Mouse (Mus musculus) retina, postnatal 1 day (tissue): ENCODE measurements around the gene Yeats4.
A peak's percentile ranks its signal among the peaks of the same experiment; 100 is the strongest.

ENCODE experiments used
- DNase-seq: peaks from one replicate; pipeline ENCODE4 v3.0.0-alpha.2; 2012

Yeats4 gene

GRCm38 (mm10) chr10:117199701-117200100 is 24.6 kb downstream of the Yeats4 start:
- no peak for DNase-seq

GRCm38 (mm10) chr10:117196696-117197095 is 27.6 kb downstream of the Yeats4 start:
- DNase-seq = peak; percentile 66

GRCm38 (mm10) chr10:117195748-117196147 is 28.6 kb downstream of the Yeats4 start:
- DNase-seq = no peak

- DNase-seq = no peak
These were observed 29.3 kb downstream of the Yeats4 start for GRCm38 (mm10) chr10:117195005-117195404.

- DNase-seq = no peak
These were observed 30.9 kb downstream of the Yeats4 start for GRCm38 (mm10) chr10:117193364-117193763.

- DNase-seq = no peak
These were observed 38.8 kb downstream of the Yeats4 start for GRCm38 (mm10) chr10:117185399-117186089.

GRCm38 (mm10) chr10:117181098-117181497 is 43.2 kb downstream of the Yeats4 start:
- DNase-seq = no peak

GRCm38 (mm10) chr10:117174645-117175044 is 49.7 kb downstream of the Yeats4 start:
- no peak for DNase-seq

GRCm38 (mm10) chr10:117173566-117174438 is 50.5 kb downstream of the Yeats4 start:
- no peak for DNase-seq

GRCm38 (mm10) chr10:117173111-117173510 is 51.2 kb downstream of the Yeats4 start:
- no peak for DNase-seq

- no peak for DNase-seq
These were observed 52.2 kb downstream of the Yeats4 start for GRCm38 (mm10) chr10:117172069-117172468.

GRCm38 (mm10) chr10:117166785-117167425 is 57.4 kb downstream of the Yeats4 start:
- no peak for DNase-seq
